Mouse (Mus musculus) layer of hippocampus, adult 8-10 months (tissue): ENCODE data around the gene Ccdc17. TPM values are rescaled to one million over a fixed set of nuclear protein-coding genes. Genes with fewer than 3 reads are reported as not detected.

ENCODE experiments used
- DNase-seq, 2 experiments: peaks; one replicate each; pipeline ENCODE4 v3.0.0; 2022; ENCODE audit warnings: low spot score in 2 of 2
- total RNA-seq, 4 experiments: library from RNA; stranded (reverse); gene quantifications; 2 replicates each; pipeline ENCODE4 v1.2.4; 2022

Gene Ccdc17
- total RNA-seq, 4 experiments from 2014 or later: 4.7 to 7.1 (median 5.7) TPM

DNA sequence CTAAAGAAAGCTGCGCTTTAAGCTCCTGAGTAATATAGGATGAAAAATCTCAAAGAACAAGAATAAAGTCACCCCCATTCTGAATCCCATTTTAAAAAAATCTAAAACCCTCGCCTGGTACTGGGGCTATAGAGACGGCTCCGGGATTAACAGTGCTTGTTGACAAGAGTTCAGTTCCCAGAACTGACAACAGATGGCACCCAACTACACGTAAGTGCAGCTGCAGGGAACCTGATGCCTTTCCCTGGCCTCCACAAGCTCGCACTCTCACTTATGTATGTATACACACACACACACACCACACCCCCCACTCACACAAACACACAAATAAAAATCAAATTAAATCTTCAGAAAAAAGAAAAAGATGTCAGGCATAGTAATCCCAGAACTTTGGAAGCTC, 47.9 kb downstream of the Ccdc17 start:
- no peak for DNase-seq

- no peak for DNase-seq
Observed at GRCm38 (mm10) chr4:116645624-116646023, 49.2 kb downstream of the Ccdc17 start.

DNA sequence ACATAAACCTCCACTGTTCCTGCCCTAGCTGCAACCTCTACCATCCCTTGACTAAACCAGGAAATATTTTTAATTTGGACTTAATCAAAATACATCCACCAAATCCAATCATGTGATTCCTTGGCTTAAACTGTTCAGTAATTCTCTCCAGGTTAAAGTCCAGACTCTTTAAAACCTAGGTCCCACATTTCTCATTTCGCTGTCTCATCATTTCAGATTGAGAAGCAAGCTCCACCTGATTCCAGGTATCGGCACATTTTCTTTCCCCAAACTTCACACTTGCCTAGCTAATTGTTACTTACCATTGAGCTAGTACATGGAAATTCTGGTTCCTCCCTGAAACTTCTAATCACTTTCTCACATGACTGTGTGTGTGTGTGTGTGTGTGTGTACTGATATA, 53.0 kb downstream of the Ccdc17 start:
- no peak for DNase-seq

Other genes with a start within 250 kb of the Ccdc17 start
- 100 to 1,000 TPM in 2 of 4 experiments, 10 to 100 TPM in 2; 80.6 to 106 (median 96.1) TPM for gene Mast2, start 132.5 kb upstream of the Ccdc17 start, total RNA-seq
- gene Ipp, start 89.1 kb upstream of the Ccdc17 start, total RNA-seq: 10 to 100 TPM; 18.1 to 19.8 (median 19.0) TPM
- 10 to 100 TPM; 10.1 to 15.6 (median 14.4) TPM for gene Tmem69, start 40.7 kb upstream of the Ccdc17 start, total RNA-seq
- 10 to 100 TPM; 44.5 to 56.0 (median 50.0) TPM for gene Gpbp1l1, start 39.0 kb upstream of the Ccdc17 start, total RNA-seq
- 10 to 100 TPM; 21.4 to 36.0 (median 28.5) TPM for gene Nasp, start 31.3 kb downstream of the Ccdc17 start, total RNA-seq
- gene Akr1a1, start 55.0 kb downstream of the Ccdc17 start, total RNA-seq: 100 to 1,000 TPM; 403 to 423 (median 409) TPM
- 100 to 1,000 TPM; 181 to 205 (median 195) TPM for gene Prdx1, start 88.9 kb downstream of the Ccdc17 start, total RNA-seq
- 10 to 100 TPM; 15.4 to 20.4 (median 17.5) TPM for gene Mmachc, start 111.8 kb downstream of the Ccdc17 start, total RNA-seq
- 1 to 10 TPM; 4.9 to 8.9 (median 6.2) TPM for gene Ccdc163, start 111.9 kb downstream of the Ccdc17 start, total RNA-seq
- 1 to 10 TPM; 4.1 to 5.9 (median 4.7) TPM for gene Tesk2, start 124.3 kb downstream of the Ccdc17 start, total RNA-seq
- gene Toe1, start 211.0 kb downstream of the Ccdc17 start, total RNA-seq: 10 to 100 TPM; 11.3 to 16.1 (median 14.0) TPM
- 1 to 10 TPM; 2.0 to 4.9 (median 2.9) TPM for gene Mutyh, start 211.1 kb downstream of the Ccdc17 start, total RNA-seq
- gene Hpdl, start 225.1 kb downstream of the Ccdc17 start, total RNA-seq: 1 to 10 TPM; 3.1 to 5.5 (median 5.2) TPM